Mouse (Mus musculus): ENCODE data around the gene Hp.

Hp gene

DNA sequence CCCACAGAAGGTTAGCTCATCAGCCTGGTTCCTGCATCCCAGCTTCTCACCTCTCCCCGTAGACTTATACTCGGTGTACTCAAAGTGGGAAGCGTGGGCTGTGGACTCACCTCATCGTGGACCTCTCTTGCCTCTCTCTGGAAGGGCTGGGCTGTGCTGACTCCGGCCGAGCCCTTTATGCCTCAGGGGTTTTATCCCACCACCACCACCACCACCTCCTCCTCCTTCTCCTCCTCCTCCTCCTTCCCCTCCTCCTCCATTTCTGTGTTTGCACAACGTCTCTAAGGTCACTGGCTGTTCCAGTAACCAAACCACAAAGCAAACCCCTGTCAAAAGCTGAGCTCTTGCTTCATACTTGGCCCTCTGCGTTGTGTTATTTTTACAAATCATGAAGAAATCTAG lies at the start of gene Hp:
TSS of gene Hp (minus strand) at position 273 of the 402 bp plus-strand sequence.
- no peak for DNase-seq (ENCODE audit: low spot score in 2 of 2)

DNA sequence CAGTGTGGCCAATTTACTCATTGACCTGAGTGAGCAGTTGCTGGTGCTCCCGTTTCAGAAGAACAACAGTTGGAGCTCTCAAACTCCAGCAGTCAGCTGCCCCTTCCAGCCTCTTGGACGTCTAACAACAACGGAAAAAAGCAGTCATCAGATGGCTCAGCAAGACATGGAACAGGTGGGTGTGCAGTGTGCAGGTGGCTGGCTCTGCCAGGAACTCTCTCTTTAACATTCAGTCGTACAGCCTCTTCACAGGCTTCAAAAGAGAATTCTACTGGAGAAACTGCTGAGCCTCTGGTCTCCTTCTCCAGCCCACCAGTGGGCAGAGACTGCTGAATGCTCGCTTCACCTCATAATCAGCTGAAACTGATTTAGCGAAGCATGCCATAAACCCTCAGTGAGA lies 49.7 kb upstream of the Hp start:
- DNase-seq (ENCODE audit: low spot score in 2 of 2): no peak

DNA sequence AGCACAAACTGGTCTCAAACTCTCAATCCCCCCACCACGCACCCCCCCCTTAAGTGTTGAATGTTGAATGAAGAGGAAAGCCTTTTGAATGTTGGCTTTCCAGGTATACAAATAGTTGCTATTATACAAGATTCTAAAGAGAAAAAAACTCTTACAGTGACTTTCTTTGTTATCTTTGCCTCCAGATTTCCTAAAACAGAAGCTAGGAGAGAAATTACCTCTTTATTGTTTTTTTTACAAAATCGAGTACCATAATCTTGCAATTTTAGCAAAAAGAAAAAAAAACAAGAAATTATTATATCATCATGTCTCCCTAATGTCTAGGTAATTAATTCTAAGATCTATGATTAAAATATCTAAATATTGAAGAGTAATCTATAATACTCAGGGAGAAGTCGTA lies 36.6 kb upstream of the Hp start:
- DNase-seq (ENCODE audit: low spot score in 2 of 2): no peak

DNA sequence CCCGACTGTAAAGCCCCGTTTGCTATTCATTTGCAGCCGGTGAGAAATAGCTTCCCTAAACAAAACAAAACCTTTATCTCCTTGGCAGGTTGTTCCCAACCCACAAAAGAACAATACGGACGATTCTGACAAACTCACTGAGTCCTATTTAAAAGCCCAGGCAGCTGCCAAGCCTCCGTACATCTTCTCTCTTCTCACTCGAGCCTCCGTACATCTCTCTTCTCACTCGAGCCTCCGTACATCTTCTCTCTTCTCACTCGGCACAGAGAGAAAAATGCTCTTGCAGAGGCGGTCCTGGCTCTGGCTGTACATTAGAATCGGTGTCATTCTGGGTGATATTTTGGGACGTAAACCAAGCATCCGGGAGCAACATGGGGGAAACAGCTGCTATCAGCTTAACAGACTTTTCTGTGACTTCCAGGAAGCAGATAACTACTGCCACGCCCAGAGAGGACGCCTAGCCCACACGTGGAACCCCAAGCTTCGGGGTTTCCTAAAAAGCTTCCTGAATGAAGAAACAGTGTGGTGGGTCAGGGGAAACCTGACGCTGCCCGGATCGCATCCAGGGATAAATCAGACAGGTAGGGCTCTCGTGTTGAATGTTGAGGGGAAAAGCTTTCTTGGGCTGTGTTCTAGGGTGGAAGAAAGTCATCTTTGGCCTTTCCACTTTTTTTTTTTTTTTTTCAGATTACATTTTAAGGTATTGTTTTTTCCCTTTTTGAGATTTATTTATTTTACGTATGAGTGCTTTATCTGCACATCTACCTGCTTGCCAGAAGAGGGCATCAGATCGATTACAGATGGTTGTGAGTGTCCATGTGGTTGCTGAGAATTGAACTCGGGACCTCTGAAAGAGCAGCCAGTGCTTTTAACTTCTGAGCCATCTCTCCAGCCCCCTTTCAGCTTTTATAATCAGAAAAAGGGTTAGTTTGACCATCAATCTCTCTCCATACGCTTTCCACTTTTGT lies 35.6 kb upstream of the Hp start, which contains the start of gene Pkd1l3:
TSS of gene Pkd1l3 (plus strand) at position 275 of the 968 bp plus-strand sequence.
- no peak for DNase-seq (ENCODE audit: low spot score in 2 of 2)

DNA sequence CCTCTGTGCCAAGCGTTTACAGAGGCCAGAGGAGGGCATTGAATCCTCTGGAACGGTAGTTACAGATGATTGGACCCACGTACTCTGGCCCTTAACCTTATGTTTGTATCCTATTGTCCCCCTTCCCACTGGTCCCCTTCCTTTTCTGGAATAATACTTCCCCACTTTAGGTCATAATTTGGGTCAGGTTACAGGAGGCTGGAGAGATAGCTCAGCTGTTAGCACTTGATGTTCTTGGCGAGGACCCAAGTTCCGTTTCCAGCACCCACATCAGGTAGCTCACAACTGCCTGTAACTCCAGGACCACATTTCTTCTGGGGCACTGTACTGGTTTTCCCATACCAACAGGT lies 30.2 kb upstream of the Hp start:
- DNase-seq (ENCODE audit: low spot score in 2 of 2): no peak

DNA sequence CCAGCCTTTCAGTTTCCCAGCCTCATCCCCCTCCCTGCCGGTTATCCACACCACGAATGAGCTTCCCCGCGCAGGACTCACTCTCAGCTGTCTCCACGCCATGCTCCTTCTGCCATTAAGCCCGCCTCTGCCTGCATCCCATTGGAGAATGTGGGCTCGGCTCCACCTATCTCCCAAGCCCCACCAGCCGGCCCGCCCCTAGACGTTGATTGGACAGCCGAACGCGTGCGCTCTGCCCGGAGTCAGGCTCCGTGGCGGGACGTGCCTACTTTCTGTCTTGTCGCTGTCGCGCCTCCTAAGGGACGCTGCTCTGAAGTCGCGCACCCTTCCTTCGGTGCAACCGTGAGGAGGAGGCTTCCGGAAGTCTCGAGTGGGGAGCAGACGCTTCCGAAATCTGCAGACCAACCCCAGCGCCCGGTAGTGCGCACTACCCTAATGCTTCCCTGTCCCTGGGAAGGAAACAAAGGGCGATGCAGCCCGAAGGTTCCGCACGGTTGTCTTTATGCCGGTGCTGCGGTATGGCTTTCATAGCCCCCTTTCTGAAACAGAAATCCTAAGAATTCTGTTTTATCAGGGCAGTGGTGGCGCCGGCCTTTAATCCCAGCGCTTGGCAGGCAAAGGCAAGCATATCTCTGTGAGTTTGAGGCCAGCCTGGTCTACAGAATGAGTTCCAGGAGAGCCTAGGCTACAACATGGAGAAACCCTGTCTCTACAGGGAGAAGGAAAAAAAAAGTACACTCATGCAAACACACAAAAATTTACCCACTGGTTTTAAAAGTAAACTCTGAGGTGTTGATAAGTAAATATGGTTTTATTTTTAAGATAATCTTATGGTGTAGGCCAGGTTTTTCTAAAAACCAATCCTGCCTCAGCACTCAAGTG lies 29.5 kb upstream of the Hp start, which contains the start of gene Dhodh:
TSS of gene Dhodh (minus strand) at position 403 of the 882 bp plus-strand sequence.
- DNase-seq (ENCODE audit: low spot score in 2 of 2): peak; percentile 90 to 91

DNA sequence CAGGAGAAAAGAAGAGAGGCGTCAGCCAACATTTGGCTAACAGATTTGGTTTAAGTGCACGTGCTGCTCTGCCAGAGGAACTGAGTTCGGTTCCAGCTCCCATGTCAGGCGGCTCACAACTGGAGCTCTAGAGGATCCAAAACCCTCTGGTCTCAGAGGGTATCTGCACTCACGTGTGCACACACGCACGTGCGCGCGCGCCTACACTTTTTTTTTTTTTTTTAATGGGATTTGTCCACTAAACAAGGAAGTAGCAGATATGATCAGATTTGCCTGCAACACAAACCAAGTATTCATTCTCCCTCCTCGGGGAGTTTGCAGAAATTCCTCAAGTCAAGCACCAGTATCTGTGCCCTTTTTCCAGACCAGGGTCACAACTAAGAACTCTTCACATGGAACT lies 28.7 kb upstream of the Hp start:
- DNase-seq (ENCODE audit: low spot score in 2 of 2): no peak

DNA sequence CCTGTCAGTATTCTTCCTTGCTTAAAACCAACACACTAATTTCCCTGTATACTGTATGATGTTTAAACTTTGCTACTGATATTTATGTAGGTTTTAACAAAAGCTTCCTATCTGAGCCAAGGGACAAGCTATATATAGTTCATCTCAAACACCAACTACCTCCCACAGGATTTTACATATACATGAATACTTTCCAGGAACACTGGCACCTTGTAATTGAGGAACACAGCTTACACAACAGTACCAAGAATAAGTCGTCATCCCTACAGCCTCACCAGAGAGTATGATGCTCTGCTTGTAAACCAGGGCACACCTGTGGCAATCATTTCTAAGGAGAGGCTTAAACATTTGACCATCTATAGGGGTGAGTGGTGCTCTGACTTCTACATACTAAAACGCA lies 27.8 kb upstream of the Hp start:
- DNase-seq (ENCODE audit: low spot score in 2 of 2): no peak

DNA sequence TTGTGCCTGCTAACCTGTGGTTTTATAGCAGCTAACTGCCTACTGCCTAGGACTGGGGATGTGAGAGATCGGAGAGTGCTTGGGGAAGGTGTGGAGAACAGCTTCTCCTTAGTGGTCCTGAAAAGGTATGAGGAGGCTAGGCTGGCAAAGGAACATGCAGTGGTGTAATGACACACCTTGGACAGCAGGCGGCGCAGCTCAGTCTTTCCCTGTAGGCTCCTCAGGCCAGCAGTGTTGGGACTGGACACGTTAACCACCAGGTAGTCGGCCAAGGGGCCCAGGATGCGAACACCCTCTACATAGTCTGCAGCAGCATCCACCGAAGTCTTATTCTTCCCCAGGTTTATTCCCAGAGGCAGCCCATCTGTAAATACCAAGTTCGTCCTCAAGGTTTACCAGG lies 16.9 kb upstream of the Hp start:
- DNase-seq (ENCODE audit: low spot score in 2 of 2): peak; percentile 32 to 61

DNA sequence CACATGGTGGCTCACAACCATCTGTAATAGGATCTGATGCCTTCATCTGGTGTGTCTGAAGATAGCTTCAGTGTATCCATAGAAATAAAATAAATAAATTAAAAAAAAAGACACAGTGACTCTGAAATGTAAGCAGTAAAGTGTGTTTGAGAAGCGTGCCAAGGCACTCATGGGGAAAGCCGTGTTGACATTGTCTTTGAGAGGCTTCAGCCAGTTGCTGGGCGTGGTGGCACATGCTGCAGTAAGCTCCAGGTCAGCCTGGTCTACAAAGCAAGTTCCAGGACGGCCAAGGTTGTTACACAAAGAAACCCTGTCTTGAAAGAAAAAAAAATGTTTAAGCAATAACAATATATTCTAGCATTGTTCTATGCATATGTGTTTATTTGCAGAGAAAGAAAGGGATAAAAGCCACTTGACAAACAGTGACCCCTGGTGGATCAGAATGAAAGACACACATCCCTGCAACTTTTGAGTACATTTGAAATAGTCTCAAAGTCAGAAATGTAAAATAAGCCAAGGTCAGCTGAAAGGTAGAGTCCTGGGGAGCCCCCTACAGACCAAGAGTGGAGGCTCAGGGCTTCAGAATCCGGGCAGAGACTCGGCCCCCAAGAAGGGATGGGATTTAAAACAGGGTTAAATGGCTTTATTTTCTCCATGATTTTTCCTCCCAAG lies 14.3 kb upstream of the Hp start:
- DNase-seq (ENCODE audit: low spot score in 2 of 2): no peak

DNA sequence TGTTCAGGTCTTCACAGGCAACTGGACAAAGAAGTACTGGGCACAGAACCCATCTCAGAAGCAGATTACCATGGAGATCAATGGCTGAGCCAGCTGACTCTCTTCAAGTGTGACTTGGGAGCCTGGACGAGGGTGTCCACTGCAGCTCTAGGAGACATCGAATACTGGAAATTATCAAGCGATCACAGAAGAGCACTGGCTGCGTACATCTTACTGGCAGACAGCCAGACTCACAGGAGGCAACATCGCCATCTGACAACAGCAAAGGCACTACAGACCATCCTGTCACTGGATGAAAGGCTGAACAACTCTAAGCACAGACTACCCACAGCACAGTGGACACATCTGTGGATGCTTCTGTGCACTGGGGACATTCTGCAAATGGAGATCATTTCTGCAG lies 13.2 kb upstream of the Hp start:
- no peak for DNase-seq (ENCODE audit: low spot score in 2 of 2)

DNA sequence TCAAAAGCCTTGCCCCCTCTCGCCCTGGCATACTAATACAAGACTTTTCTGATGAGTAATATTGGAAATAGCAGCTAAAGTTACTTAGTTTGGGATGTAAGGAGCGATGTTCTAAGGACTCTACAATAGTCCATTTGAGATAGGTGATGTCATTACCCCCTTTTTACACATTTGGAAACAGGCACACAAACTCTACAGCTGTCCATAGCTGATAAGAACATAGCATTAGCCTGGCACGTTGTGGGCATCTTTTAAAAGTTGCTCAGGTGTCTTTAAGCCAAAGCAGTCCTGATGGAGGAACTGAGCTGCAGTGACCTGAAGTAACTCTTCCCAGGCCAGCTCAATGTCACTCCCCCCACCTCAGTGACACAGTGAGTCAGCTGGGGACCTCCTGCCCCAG lies 12.4 kb upstream of the Hp start:
- no peak for DNase-seq (ENCODE audit: low spot score in 2 of 2)

DNA sequence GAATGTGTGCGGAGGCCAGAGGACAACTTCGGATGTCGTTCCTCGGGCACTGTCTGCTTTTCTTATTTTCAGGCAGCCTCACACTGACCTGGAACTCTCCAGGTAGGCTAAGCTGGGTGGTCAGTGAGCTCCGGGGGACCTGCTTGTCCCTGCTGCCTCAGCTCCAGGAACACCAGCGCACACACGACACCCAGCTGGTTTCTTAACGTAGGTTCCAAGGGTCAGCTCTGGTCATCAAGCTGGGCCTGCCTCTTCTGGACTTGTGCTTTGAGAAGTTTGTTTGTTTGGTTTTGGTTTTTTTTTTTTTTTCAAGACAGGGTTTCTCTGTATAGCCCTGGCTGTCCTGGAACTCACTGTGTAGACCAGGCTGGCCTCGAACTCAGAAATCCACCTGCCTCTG lies 11.9 kb upstream of the Hp start:
- no peak for DNase-seq (ENCODE audit: low spot score in 2 of 2)

DNA sequence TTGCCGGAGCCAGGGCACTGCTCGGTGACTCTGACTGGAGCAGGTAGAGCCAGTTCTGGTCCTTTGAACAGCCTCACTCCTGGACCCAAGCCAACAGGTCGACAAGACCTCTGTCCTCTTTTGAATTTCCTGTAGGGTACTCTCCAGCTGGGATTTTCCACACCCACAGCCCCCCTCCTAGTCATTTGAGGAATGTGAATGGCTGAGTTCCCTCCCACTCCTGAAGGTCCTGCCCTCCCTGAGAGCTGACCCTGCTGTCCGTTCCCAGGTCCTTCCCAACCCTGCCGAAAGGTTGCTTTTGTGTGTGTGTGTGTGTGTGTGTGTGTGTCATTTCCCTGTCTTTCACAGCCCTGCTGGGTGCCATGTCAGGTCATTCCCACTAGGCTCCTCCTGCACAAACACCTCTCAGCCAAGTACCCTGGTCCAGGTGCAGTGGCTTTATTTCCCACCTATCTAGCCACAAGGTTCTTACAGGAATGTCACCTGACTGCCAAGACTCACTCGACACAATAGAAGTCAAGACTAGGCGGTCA lies 8.1 kb upstream of the Hp start:
- no peak for DNase-seq (ENCODE audit: low spot score in 2 of 2)

DNA sequence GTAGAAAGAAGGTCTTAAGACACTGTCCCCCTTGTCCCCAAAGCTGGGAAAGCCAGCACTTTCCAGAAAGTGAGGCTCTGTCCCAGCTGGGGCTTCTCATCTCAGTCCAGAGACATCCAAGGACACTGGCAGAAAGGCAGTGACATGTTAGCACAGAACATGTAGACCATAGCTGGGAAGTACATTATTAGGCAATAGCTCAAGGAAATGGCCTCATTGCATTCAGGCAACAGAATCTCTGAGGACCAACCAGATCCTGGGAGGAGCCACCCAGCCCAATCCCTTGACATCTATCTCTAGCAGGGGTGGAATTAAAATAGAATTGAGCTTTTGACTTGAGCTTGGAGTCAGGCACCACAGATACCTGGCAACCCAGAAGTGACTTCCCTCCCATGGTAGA lies 6.7 kb upstream of the Hp start:
- no peak for DNase-seq (ENCODE audit: low spot score in 2 of 2)

DNA sequence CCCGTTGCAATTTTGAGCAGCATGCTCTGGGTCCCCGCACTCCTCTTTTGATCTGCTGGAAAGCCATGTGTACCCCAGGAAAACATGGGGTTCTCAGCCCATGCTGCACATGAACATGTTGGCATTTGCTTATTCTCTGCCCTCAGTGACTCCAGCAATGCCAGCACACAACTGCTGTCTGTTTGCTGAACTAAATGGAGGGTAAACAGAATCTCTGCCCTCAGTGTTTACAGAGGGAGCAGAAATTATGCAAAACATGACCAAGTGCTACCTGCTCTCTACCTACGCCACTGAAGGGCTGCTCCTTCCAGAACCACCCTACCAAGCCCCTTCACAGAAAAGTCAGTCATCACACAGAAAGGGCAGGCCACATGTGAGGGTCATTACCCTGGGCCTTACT lies 5.9 kb upstream of the Hp start:
- DNase-seq (ENCODE audit: low spot score in 2 of 2): no peak

DNA sequence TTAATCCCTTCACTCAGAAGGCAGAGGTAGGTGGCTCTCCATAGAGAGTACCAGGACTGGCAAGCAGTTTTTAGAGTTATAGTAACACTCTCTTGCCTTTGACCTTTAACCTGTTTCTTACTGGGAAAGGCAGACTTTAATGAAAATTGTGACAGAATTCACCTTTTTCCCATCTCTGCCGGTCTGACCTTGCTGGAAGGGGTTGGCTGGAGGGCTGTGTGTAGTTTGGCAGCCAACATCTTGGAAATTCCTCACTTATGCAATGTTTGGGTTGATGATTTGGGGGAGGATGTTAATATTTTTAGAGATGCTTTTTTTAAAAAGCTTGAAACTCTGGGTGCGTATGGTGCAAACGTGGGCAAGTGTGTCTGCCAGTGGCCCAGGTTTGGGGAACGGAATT lies 5.3 kb upstream of the Hp start:
- no peak for DNase-seq (ENCODE audit: low spot score in 2 of 2)

DNA sequence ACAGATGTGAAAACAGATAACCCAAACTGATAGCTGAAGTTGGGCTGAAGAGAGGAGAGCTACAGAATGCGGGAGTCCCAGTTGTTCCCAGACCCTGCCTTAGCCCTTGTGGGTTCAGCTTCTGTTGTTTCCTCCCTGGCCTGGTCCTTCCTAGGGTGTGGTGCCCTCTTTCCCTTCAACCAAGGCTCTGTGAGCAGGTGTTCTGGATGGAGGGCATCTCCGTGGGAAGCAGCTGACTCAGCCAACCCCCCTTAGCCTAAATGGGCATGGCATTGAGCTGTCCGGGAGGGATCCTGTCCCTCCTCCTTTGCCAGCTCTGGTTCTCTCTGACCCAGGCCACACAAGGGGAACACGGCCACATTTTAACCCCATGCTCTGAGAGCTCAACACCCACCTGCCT lies 2.7 kb downstream of the Hp start:
- no peak for DNase-seq (ENCODE audit: low spot score in 2 of 2)

DNA sequence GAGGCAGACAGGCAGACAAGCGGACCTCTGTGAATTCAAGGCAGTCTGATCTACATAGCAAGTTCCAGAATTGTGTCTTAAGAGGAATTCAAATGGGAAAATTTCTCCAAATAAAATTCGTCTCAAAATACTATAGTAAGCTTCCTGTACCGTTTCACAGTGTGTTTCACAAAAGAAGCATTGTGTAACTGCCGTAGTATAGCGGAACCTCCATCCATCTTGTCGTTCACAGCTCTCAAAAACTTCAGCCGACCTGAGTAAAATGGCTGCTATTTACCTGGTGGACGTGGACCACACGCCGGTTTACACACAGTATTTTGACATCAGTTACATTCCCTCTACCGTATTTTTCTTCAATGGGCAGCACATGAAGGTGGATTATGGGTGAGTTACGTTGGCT lies 7.8 kb downstream of the Hp start:
- DNase-seq (ENCODE audit: low spot score in 2 of 2): no peak

DNA sequence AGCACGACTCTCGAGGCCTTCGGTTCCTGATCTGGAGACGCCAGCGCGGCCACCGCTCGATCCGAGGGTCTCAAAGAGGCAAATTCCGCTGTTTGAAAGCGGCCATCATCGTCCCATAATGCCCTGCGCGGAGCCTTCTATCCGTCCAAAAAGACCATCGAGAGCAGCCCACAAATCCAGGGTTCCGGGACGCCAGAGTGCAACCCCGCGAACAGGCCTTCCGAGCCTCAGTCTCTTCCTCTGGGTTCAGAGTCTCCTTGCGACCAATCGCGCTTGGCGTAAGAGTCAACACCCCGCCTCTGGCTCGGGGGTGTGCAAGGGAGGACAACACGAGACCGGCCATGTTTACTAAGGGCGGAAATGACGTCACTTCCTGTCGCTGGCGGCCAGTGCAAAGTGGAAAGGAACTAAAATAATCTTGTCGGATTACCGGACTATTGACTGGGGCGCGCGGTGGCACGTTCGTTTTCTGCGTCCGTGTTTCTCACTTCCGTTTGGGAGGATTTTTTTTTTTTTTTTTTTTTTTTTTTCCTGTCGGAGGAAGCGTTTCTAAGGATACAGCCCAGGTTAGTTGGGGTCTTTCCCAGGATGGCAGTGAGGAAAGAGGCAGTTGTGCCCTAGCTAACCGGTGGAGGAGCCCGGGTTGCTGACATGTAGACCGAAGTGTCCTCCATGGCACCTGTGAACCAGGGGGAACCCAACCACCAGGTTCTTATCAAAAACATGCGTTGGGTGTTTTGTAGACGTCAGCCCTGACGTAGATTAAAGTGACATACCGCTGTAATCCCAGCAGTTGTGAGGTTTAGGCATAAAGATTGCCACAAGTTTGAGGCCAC lies 13.3 kb downstream of the Hp start, which contains the start of the genes Dhx38 and Txnl4b:
TSS of gene Dhx38 (minus strand) at position 364 of the 836 bp plus-strand sequence.
TSS of gene Txnl4b (plus strand) at position 395 of the 836 bp plus-strand sequence.
- DNase-seq (ENCODE audit: low spot score in 2 of 2): peak; percentile 93 to 97

DNA sequence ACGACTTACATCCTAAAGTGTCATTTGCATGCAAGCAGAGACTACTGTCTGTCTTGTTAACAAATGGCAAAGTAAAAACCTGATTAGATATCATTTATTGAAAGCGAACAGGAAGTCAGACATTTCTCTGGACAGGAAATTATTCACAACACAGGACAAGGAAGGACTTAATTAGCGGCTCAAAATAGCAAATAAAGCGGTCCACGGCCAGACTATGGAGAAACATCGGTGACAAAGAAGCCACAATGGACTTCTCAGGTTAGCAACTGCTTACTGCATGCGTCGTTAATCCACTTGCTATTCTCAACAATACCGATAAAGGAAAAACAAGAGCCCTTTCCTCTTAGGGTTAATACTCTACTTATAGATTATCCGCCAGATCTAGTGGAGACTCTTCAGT lies 14.2 kb downstream of the Hp start:
- no peak for DNase-seq (ENCODE audit: low spot score in 2 of 2)

All from spleen, postnatal 14 days (tissue).